Mouse (Mus musculus): ENCODE results near the gene Sgms1. TPM values are rescaled to one million over a fixed set of nuclear protein-coding genes. Genes with fewer than 3 reads are reported as not detected.

The Sgms1 gene
- polyA plus RNA-seq, 1 experiment, result 10.8 TPM

- TF ChIP-seq FLI1 (IDR thresholded peaks at IDR 0.05; ENCODE audit: low read length), result no peak
- TF ChIP-seq GATA1 (IDR thresholded peaks at IDR 0.05; ENCODE audit: borderline replicate concordance, low read length), result no peak
- Histone ChIP-seq H3K4me1 (peaks cover 95% of the 10 kb centered on the region), H3K36me3 (replicated peaks; ENCODE audit: low read length) (peaks cover 22% of the 10 kb centered on the region), H3K27me3 (replicated peaks) (no peaks in the 10 kb centered on the region), H3K9me3 (no peaks in the 10 kb centered on the region), H3K4me3 (replicated peaks) (peak overlapping the region; percentile 59)
These were observed 122.9 kb downstream of the Sgms1 start for GRCm38 (mm10) chr19:32266385-32267252.

DNA sequence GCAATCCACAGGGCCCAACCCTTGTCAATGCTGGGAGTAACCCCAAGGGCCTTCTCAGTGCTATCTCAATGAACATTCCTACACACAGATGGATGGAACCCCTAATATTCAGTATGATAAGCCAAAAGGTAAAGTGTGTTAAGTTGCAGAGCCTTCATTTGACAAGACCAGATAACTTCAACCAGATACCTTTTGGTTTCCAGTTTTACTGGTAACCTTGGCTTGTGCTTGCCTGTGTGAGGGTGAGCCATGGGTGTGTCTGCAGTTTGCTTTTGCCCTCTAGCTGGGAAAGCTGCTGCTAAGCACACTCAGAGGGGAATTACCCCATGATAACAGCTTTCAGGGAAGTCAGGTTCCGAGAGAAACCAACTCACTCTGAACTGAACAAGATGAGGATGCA is 125.8 kb downstream of the Sgms1 start:
- Histone ChIP-seq H3K36me3 (replicated peaks; ENCODE audit: low read length) (peaks cover 32% of the 10 kb centered on the region), H3K27me3 (replicated peaks) (no peaks in the 10 kb centered on the region), H3K9me3 (no peaks in the 10 kb centered on the region), H3K4me1 (peaks cover 95% of the 10 kb centered on the region), H3K4me3 (replicated peaks) (peak overlapping the region; percentile 26)
- no peak for TF ChIP-seq GATA1 (IDR thresholded peaks at IDR 0.05; ENCODE audit: borderline replicate concordance, low read length)
- no peak for TF ChIP-seq FLI1 (IDR thresholded peaks at IDR 0.05; ENCODE audit: low read length)

DNA sequence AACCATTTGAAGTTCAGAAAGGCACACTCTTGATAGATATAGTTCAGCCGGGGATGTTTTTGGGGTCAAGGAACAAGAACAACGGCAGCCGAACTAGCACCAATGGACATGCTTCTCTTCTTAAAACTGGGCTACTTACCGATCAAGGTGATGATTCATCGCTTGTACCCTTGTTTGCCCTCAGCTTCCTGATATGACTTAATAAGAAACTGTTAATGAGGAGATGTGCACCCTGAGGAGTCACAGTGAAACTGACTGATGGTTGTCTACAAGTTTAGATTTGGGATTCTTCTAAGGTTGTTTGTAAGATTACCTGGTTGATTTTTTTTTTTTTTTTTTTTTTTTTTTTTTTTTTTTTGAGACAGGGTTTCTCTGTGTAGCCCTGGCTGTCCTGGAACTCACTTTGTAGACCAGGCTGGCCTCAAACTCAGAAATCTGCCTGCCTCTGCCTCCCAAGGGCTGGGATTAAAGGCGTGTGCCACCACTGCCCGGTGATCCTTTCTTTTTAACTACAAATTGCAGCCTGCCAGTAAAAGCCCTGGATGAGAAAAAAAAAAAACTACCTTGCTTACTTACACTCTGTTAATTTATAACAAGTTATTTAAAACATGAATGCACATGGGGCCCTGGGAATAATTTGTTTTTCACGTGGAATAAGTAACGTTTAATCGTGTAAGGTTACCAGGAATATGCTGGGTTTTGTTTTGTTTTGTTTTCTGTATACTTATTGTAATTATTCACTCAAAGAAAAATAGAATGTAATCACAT is 126.5 kb downstream of the Sgms1 start:
- Histone ChIP-seq H3K4me1 (peaks cover 95% of the 10 kb centered on the region), H3K9me3 (no peaks in the 10 kb centered on the region), H3K36me3 (replicated peaks; ENCODE audit: low read length) (peaks cover 31% of the 10 kb centered on the region), H3K27me3 (replicated peaks) (no peaks in the 10 kb centered on the region), H3K4me3 (replicated peaks) (no peak overlapping the region)
- no peak for TF ChIP-seq FLI1 (IDR thresholded peaks at IDR 0.05; ENCODE audit: low read length)
- TF ChIP-seq GATA1 (IDR thresholded peaks at IDR 0.05; ENCODE audit: borderline replicate concordance, low read length), result no peak

- no peak for TF ChIP-seq GATA1 (IDR thresholded peaks at IDR 0.05; ENCODE audit: borderline replicate concordance, low read length)
- TF ChIP-seq FLI1 (IDR thresholded peaks at IDR 0.05; ENCODE audit: low read length), result no peak
- H3K36me3 ChIP-seq (replicated peaks; ENCODE audit: low read length), result peaks cover 33% of the 10 kb centered on the region
- peaks cover 95% of the 10 kb centered on the region for H3K4me1 ChIP-seq
These were observed 128.4 kb downstream of the Sgms1 start for GRCm38 (mm10) chr19:32260869-32261688.

DNA sequence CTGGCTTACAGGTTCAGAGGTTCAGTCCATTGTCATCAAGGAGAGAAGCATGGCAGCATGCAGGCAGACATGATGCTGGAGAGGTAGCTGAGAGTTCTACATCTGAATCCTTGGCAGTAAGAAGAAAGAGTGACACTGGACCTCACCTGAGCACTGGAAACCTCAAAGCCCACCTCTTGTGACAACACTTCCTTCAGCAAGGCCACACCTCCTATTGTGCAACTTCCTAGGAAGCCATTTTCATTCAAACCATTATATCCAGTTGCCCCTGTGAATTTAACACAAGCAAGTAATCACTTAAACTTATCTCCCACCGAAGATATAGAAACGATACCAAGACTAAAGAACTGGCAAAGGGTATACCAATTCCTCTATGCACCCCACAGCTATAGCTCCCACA is 129.7 kb downstream of the Sgms1 start:
- Histone ChIP-seq H3K27me3 (replicated peaks) (no peaks in the 10 kb centered on the region), H3K4me1 (peaks cover 96% of the 10 kb centered on the region), H3K36me3 (replicated peaks; ENCODE audit: low read length) (peaks cover 33% of the 10 kb centered on the region), H3K4me3 (replicated peaks) (no peak overlapping the region), H3K9me3 (no peaks in the 10 kb centered on the region)
- TF ChIP-seq FLI1 (IDR thresholded peaks at IDR 0.05; ENCODE audit: low read length) (no peak), GATA1 (IDR thresholded peaks at IDR 0.05; ENCODE audit: borderline replicate concordance, low read length) (no peak)

More at GRCm38 (mm10) chr19:32260869-32261688, 128.4 kb downstream of the Sgms1 start:
- H3K4me3 ChIP-seq (replicated peaks), result no peak overlapping the region
- H3K27me3 ChIP-seq (replicated peaks), result no peaks in the 10 kb centered on the region
- no peaks in the 10 kb centered on the region for H3K9me3 ChIP-seq

DNA sequence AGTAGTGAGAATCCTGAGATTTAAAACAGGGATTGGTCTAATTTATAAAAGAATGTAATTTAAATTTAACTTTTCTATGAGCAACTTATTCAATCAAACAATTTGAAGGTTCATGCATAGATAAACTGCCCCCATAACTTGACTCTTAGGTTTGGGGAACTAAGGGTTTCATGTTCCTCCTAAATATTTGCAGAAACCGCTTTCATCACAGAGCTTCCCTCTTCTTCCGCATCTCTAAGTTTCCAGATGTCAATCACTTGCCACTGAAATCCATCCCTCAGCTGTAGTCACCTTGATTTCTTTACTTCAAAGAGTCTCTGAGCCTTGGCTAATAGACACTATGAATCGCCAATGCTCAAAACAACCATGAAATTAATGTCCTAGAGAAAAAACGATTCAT is 130.5 kb downstream of the Sgms1 start:
- H3K36me3 ChIP-seq (replicated peaks; ENCODE audit: low read length), result peaks cover 31% of the 10 kb centered on the region
- TF ChIP-seq GATA1 (IDR thresholded peaks at IDR 0.05; ENCODE audit: borderline replicate concordance, low read length) (no peak), FLI1 (IDR thresholded peaks at IDR 0.05; ENCODE audit: low read length) (no peak)
- no peak overlapping the region for H3K4me3 ChIP-seq (replicated peaks)
- H3K27me3 ChIP-seq (replicated peaks), result no peaks in the 10 kb centered on the region
- H3K9me3 ChIP-seq, result no peaks in the 10 kb centered on the region
- peaks cover 96% of the 10 kb centered on the region for H3K4me1 ChIP-seq

DNA sequence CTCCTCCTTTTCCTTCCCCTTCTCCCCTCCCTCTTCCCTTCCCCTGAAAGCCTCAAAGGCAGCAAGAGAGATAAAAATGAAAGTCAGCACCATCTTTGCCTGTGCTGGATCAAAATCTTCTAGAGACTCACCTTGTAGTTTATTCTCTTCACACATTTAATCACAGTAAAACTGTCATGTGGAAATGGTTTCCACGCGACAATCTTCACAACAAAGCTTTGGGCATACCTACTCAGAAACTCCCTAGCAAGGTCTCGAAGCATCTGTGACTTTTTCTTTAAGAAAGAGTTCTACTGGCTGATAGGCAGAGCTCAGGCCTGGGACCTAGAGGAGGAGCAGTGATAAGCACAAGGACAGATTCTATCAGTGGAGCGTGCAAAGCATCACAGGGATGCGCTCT is 131.4 kb downstream of the Sgms1 start:
- H3K4me1 ChIP-seq, result peaks cover 97% of the 10 kb centered on the region
- no peaks in the 10 kb centered on the region for H3K9me3 ChIP-seq
- peak overlapping the region; percentile 57 for H3K4me3 ChIP-seq (replicated peaks)
- H3K36me3 ChIP-seq (replicated peaks; ENCODE audit: low read length), result peaks cover 31% of the 10 kb centered on the region
- H3K27me3 ChIP-seq (replicated peaks), result no peaks in the 10 kb centered on the region
- TF ChIP-seq FLI1 (IDR thresholded peaks at IDR 0.05; ENCODE audit: low read length), result no peak
- no peak for TF ChIP-seq GATA1 (IDR thresholded peaks at IDR 0.05; ENCODE audit: borderline replicate concordance, low read length)

DNA sequence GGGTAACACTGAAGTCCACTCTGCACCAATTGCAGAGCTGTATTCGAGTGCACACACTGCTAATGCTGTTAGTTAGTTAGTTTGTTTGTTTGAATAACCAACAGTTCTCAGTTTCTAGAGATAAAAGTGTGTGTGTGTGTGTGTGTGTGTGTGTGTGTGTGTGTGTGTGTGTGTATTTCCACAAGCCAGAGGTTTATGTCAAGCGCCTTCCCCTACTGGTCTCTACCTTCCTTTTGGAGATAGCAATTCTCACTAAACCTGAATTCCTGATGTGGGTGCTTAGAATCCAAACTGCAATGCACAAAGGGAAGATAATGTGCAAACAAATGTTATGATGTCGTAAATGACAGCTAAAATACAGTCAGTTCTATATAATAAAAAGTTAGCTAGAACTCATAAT is 131.9 kb downstream of the Sgms1 start:
- H3K27me3 ChIP-seq (replicated peaks), result no peaks in the 10 kb centered on the region
- peaks cover 31% of the 10 kb centered on the region for H3K36me3 ChIP-seq (replicated peaks; ENCODE audit: low read length)
- TF ChIP-seq FLI1 (IDR thresholded peaks at IDR 0.05; ENCODE audit: low read length) (no peak), GATA1 (IDR thresholded peaks at IDR 0.05; ENCODE audit: borderline replicate concordance, low read length) (no peak)
- H3K9me3 ChIP-seq, result no peaks in the 10 kb centered on the region
- no peak overlapping the region for H3K4me3 ChIP-seq (replicated peaks)
- H3K4me1 ChIP-seq, result peaks cover 99% of the 10 kb centered on the region

GRCm38 (mm10) chr19:32256706-32257415 is 132.7 kb downstream of the Sgms1 start:
- Histone ChIP-seq H3K4me3 (replicated peaks) (peak overlapping the region; percentile 23), H3K27me3 (replicated peaks) (no peaks in the 10 kb centered on the region), H3K36me3 (replicated peaks; ENCODE audit: low read length) (peaks cover 28% of the 10 kb centered on the region), H3K9me3 (no peaks in the 10 kb centered on the region), H3K4me1 (peaks cover 99% of the 10 kb centered on the region)
- TF ChIP-seq GATA1 (IDR thresholded peaks at IDR 0.05; ENCODE audit: borderline replicate concordance, low read length), result no peak
- TF ChIP-seq FLI1 (IDR thresholded peaks at IDR 0.05; ENCODE audit: low read length), result no peak
